Mouse (Mus musculus) neutrophil, adult 5-6 weeks (primary cell): Measurements from ENCODE around the gene Tfpi. TPM values are rescaled to one million over a fixed set of nuclear protein-coding genes. Genes with fewer than 3 reads are reported as not detected.

Experiments
- ATAC-seq: fragments of 151-379, 151-347 bp; 2 replicates; pipeline ENCODE4 v1.8.0; 2017; ENCODE audit warnings: mild to moderate bottlenecking, moderate TSS enrichment; ENCODE audit not compliant: insufficient number of reproducible peaks, poor library complexity, low FRiP score, severe bottlenecking; ENCODE audit errors: extremely low read depth
- total RNA-seq: library from RNA; stranded (forward); fragments of 200-1000 nt; gene quantifications from 2 replicates; pipeline ENCODE4 v1.2.3, GENCODE M21; 2017

The Tfpi gene
- total RNA-seq, 1 experiment from 2014 or later: 1.5 TPM

- ATAC-seq: no peak
Observed at GRCm38 (mm10) chr2:84477759-84478158, 1.2 kb upstream of the Tfpi start.

- ATAC-seq: no peak
Observed at GRCm38 (mm10) chr2:84476131-84476530, 444 bp downstream of the Tfpi start.

DNA sequence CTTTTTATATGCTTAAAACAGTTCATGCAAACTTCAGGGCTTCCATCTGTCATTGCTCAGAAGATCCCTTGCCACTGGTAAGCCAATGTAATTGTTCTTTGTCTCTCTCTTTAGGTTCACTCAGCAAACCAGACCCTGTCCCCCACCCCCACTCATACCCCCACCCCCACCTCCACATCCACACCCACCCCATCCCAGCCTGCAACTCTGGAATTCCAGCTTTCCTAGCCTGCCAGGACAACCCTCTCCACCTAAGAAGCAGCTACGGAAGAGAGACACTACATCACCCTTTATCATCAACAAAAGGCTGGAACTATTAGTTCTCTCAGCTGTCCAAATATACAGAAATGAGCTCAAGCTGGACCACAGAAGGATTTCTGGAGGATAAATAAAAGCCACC is 974 bp downstream of the Tfpi start:
- no peak for ATAC-seq

GRCm38 (mm10) chr2:84474651-84475050 is 1.9 kb downstream of the Tfpi start:
- ATAC-seq: no peak

GRCm38 (mm10) chr2:84473941-84474530 is 2.5 kb downstream of the Tfpi start:
- no peak for ATAC-seq

DNA sequence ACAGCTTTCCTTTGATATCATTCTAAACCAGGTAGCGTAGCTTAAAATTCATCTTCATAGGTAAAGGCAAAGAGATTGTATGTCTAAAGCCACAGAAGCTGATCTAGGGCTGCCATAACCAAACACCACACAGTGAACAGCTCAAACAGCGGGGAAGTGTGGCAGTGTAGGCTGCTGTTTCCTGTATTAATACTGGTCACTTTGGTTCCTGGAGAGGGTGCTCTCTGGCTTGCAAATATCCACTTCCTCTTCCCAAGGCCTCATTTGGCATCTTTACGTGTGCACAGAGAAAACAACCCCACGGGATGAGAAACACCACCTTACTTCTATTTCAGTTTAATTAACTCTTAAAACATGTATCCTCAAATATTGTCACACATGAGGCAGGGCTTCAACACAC is 9.2 kb downstream of the Tfpi start:
- no peak for ATAC-seq

DNA sequence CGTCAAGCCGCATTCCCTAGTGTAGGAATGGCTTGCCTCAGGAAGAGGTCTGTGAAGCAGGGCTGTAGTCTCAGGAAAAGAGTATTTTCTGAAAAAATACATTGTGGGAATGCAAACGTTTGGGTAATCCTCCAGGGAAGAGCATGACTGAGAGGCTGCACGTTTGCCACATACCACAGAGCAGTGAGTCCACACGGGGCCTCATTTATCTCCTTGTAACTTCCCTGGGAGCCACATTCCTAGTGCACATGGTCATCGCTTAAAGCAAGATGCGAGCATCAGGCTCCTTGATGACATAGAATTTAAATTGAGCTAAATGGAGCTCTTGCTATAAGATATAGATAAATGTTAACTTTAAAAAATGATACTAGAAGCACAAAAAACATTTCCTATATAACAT is 11.6 kb downstream of the Tfpi start:
- ATAC-seq: no peak

DNA sequence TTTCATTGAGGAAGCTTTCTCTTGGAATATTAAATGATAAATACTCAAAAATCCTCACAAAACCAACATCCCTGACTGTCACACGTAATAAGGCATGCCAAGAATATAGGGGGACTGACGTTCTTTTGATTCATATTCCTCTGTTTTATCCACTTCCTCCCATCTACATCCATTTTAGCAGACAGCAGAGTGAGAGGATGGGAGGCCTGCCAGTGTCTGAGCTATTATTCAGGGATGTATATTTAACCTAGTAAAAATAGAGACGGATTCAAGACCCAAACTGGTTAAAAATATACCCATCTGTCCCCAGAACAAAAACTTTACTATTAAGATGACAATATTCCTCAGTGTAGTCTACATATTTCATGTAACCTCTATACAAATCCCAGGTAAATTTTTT is 14.2 kb downstream of the Tfpi start:
- ATAC-seq: no peak

DNA sequence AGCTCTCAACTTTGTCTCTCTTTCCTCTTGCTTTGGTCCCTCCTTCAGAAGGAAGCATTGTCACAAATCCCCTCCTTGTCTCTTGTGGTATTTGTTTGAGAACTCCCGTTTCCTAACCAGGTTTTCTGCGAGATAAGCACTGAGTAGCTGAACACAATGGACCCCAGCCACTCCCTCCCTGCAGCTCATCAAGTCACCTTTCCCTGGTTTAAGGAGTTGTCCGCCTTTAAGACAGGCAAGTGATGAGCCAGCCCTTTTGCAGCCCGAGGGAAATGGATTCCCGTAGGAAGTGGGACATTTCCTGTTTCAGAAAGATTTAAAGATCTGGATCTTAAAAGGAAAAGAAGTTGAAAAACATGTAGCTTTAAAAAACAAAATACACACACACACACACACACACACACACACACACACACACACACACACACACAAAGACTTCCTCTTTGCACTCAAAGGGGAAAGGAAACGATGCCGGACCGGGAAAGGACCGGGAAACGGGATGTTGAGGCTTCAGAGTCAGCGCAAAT is 16.9 kb downstream of the Tfpi start:
- ATAC-seq: no peak

DNA sequence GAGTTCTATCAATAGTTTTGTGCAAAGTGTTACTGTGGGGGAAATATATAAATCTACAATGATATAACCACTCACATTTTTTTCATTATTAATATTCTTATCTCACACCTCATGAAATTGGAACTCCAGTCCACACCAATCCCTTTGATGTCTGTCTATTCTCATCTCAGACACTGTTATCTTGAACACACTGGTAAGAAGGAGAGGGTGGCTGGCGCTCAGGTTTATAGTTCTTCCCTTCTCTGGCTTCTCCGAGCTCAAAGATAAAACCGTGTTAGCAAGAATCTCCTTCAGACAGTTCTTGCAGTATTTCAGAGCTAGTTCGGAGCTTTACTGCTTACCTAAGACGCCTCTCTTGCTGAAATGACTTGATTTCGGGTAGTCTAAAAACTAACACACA is 19.4 kb downstream of the Tfpi start:
- ATAC-seq: no peak

DNA sequence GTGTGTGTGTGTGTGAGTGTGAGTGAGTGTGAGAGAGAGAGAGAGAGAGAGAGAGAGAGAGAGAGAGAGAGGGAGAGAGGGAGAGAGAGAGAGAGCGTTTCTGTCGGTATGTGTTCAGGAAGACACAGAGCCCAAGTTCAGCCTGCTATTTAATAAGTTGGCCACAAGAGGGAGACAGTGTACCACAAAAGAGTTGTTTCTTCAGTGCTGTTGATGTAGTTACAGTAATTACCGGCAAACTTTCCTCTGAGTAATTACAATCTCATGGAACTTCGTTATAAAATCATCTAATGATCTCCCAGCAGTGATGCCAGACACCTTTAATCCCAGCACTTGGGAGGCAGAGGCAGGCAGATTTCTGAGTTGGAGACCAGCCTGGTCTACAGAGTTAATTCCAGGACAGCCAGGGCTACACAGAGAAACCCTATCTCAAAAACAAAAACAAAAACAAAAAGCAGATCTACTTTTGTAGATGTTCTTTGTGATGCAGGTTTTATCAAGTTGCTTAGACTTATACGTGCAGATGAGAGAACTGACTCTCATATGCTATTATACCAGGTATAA is 21.3 kb downstream of the Tfpi start:
- peak; percentile 95 for ATAC-seq

GRCm38 (mm10) chr2:84454551-84455235 is 21.9 kb downstream of the Tfpi start:
- ATAC-seq: no peak

DNA sequence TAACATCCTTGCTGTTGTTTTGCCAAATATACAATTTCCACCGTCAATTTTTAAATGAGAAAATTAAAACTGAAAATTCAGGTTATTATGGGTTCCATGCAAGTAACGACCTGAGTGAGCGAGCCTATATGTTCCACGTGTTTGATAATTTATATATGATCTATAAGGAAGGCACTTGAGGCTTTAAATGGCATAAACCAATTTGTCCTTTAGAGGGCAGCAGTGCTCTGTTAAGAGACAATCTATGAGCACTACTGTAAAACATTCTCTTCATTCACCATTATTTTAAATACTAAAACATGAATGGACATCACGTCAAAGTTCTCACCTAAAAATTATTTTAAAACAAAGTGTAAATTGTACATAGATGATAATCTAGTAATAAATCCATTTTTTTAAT is 22.5 kb downstream of the Tfpi start:
- peak; percentile 79 for ATAC-seq

DNA sequence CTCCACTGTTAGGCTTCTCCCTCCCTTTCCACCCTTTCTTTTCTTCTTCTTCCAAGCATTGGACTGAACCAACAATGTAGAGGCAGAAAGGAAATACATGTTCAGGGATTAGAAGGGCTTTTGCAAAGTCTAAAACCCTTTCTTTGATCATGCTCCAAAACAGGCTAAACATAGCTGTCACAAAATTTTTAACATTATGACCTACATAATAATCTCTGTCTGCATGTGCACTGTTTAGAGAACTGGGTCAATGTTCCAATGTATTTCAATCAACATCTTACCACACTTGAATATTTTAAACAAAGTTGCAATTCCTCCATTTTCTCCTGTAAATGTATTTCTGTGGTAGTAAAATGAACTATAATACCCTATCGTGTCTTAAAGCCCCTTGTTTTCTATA is 31.1 kb downstream of the Tfpi start:
- ATAC-seq: no peak

DNA sequence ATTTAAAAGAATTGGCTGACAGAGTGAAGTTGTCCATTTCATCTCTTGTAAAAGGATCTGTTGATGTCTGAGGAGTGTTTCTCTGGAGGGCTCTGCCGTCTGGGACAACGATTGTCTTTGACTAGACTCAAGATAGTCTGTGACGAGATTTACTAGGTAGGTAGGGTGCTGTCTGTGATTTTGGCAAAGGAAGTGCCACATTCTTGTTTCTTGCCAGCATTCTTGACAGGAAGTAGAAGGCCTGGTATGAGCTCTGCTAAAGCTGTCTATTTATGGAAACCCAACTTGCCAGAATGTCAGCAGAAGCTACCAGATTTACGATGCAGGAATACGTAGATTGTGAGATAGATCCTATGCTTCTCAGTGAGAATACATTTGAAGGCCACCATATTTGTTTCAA is 34.6 kb downstream of the Tfpi start:
- ATAC-seq: no peak

- ATAC-seq: peak; percentile 74
Observed at GRCm38 (mm10) chr2:84429724-84430123, 46.9 kb downstream of the Tfpi start.

- ATAC-seq: no peak
Observed at GRCm38 (mm10) chr2:84428836-84429235, 47.7 kb downstream of the Tfpi start.

GRCm38 (mm10) chr2:84426531-84426930 is 50.0 kb downstream of the Tfpi start:
- no peak for ATAC-seq

DNA sequence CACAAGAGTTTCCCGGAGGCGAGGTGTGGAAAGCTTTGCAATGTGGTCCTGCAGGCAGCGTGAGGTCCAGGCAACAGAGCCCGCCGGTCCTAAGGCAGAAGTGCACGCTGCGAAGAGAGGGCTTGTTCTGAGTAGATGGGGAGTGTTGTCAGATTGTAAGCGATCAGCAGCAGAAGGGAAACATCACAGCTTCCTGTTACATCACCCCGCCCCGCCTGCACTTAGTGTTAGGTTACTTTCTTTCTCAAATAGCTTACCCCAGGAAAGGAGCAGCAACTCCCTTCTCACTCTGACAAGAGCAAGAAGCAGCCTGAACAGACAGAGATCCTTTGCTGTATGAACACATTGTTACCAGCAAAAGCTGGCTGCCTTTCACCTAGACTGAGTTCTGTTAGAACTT is 51.4 kb downstream of the Tfpi start, which contains the start of gene Calcrl:
TSS of gene Calcrl (minus strand) at position 274 of the 400 bp plus-strand sequence.
- peak; percentile 95 for ATAC-seq

DNA sequence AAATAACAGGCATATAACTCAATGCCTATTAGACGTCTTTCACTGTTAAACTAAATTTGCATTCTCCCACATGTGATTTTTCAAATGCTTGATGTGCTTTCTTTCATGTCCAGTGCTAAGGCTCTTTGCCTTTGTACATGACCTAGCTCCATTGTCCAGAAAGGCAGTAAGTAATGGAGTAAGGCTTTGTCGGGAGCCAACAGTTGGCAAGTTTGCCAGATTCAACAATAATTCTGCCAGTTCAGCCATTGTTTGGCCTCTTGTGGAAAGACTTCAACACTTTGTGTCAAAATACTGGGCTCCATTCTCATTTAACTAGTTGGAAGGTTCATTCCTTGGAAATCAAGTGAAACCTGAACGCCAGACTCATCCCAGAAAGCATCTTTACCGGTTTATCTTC is 60.1 kb downstream of the Tfpi start:
- ATAC-seq: no peak
